Mouse (Mus musculus): ENCODE data around the gene Caml.
"Not testable (repeated sequence)": the region's sequence is repeated elsewhere in the genome, so short reads cannot be mapped to it uniquely, and the experiment has no call there.

Gene Caml

DNA sequence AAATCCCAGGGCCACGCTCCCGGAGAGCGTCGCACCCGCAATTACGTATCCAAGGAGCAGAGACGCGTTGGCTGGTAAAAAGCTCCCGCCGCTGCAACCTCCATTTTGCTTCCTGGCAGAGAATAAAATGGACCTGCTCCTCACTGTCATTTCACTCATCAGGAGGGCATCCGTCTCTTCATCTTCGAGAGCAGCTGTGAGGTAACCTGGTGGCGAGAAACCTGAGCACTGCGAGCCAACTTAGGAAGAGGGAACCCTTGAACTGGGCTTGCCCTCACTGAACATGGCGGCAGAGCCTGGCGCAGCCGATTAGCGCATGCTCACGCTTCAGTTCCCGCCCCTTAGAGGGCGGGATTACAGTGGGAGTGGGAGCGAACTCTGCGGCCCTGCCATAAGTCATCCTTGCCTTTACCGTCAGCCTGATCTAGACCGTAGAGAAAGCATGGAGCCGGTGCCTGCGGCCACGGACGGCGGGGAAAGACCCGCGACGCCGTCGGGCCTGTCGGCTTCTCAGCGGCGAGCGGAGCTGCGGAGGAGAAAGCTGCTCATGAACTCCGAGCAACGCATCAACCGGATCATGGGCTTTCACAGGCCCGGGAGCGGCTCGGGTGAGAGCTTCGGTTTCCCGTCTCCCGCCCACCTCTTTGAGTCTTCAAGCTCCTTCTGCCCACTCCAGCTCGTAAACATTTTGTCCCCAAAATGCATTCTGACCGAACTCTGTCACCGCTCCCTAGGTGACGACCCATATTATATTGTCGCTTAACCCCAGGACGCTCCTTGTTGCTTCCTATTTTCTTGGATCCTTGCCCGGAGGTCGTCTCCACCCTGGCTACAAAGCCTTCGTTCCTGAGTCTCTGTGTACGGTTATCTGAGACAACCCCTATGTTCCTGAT is at the start of gene Caml:
Gene Caml, plus strand, starts transcription at position 357 of the 893 bp plus-strand sequence.
- peak; percentile 88 for DNase-seq (ENCODE audit: low spot score)

DNA sequence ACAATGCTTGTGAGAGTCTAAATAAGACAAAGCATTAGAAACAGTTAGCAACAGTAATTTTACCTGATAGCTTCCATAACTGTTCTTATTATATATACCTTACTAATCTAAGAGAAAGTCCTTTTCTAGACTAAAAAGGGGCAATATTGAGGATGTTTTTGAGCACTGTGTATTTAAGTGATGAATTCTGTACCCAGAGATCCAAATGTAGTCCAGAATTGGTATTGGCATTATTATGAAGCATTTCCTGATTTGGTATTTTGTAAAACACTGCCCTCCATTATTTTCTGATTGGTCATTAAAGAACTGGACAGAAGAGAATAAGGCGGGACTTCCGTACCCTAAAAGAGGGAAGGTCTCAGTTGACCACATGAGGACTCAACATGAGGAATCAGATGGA is 49.4 kb upstream of the Caml start, which contains the start of gene Tmed9:
Gene Tmed9, plus strand, starts transcription at position 301 of the 400 bp plus-strand sequence.
- DNase-seq (ENCODE audit: low spot score): no peak

DNA sequence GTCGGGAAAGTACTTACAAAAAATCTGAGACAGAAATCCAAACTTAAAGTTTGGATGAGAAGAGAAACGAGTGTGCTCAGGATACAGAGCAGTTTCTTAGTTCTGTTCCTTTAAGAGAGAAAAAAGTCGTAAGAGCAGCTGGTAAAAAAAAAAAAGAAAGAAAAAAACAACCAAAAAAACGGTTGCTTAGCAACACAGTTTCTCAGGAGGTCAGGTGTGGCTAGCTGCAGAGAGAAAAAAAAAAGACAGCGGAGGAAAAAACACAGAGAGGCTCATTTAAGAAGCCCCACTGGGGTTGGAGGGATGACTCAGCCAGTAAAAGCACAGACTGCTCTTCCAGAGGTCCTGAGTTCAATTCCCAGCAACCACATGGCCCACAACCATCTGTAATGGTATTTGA is 48.5 kb upstream of the Caml start:
- DNase-seq (ENCODE audit: low spot score): no peak

DNA sequence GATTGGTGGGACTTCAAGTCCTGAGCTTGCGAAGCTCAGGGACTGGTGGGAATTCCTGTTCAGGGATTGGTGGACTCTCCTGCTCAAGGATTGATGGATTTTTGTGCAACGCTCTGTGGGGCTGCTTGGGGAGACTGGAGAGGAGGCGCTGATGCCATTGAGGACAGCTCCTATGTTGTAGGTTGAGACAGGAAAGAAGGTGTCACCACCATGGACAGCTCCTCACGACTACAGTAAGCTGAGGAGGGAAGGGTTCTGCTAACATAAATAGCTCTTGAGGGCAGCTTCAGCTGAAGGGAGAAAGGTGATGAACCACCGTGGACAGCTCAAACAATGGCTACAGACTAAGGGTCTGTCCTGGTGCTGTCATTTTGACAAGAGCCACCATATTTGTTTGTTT is 46.9 kb upstream of the Caml start:
- no peak for DNase-seq (ENCODE audit: low spot score)

DNA sequence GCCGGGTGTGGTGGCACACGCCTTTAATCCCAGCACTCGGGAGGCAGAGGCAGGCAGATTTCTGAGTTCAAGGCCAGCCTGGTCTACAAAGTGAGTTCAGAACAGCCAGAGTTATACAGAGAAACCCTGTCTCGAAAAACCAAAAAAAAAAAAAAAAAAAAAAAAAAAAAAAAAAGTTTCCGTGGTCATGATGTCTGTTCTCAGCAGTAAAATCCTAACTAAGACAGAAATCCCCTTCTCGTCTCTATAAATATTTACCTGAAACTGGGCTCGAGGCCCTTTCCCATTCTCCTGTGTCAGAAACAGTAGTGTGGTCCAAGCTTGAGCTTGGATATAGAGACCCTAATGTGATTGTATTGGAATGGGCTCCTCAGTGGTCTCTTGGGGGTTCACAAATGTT is 45.9 kb upstream of the Caml start:
- not testable (repeated sequence) for DNase-seq (ENCODE audit: low spot score)

DNA sequence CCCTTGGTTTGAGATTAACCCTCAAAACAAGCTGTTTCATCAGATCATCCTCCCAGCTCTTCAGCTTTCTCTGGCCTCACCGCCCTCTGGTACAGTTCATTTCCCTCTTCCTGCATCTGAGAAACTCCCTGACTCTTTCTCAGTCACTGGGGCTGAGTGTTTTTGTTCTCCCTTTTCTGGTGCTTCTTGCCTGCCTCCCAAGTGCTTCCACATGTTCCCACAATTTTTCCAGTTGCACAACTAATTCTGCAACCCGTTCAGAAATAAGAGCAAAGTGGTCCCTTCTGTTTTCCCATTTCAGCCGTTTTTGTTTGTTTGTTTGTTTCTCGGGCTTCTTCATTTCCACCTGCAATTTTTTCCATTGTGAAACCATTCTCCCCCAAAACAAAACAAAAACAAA is 44.7 kb upstream of the Caml start:
- no peak for DNase-seq (ENCODE audit: low spot score)

DNA sequence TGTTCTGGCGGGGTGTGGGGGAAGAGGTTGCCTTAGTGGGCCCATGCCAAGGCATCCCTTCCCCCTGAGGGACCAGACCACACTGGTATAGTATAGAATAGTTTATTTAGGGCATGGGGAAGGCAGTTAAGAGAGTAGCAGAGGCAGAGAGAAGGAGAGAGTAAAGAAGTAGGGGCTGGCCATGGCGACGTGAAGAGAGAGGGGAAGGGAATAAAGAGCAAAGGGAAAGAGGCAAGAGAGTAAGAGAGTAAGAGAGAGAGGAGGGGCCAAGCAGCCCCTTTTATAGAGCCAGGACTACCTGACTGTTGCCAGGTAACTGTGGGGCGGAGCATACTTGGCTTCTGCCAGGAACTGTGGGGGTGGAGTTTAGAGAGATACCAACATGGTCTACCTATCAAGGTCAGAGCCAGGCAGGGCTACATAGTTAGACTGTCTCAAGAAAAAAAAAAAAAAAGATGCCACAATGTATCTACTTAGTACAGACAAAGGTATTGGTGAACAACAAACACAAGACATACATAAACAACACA is 30.8 kb upstream of the Caml start:
- no peak for DNase-seq (ENCODE audit: low spot score)

DNA sequence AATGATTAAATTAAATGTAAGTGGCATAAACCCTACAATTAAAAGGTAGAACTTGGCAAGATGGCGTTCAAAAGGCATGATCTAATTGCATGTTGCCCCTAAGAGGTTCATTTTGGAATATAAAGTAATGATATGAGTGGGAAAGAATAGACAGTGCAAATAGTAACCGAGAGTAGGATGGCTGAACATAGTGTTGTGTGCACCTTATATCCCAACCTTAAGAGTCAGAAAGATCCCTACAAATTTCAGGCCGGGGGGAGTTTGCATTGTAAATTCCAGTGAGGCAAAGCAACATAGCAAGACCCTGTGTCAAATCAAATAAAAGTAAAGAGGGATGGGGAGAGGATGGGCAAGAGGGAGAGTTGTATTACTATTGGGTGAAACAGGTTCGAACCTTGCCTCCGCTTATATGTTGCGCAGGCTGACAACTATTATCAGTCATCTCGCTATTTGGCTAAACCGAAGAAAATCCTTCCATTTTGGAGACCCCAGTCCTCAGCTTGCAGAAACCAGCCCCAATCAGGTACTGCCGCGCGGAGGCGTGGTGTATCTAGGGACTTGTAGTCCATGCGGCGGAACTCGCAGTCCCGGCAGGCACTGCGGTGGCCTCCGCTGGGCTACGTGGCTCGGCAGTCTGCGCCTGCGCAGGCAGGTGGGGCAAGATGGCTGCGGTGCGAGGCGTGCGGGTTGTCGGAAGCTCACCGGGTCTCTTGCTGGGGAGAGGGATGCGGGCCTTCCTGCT is 30.1 kb upstream of the Caml start:
- DNase-seq (ENCODE audit: low spot score): peak; percentile 96

DNA sequence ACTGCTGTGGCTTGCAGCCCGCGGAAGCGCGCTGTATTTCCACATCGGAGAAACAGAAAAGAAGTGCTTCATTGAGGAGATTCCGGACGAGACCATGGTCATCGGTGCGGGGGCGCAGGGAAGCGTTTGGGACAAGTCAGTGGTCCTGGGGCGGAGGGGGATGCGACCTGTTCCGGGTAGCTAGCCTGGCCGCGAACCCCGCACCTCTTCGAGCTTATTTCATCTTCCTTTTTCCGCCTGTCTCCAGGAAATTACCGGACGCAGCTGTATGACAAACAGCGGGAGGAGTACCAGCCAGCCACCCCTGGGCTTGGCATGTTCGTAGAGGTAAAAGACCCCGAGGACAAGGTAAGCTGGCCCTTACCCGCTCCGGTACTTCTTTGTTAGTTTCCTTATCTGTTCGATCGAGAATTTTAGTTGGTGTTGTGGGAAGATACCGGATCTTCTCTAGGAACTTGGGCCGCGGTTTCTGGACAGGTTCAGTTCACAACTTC is 29.5 kb upstream of the Caml start:
- no peak for DNase-seq (ENCODE audit: low spot score)

DNA sequence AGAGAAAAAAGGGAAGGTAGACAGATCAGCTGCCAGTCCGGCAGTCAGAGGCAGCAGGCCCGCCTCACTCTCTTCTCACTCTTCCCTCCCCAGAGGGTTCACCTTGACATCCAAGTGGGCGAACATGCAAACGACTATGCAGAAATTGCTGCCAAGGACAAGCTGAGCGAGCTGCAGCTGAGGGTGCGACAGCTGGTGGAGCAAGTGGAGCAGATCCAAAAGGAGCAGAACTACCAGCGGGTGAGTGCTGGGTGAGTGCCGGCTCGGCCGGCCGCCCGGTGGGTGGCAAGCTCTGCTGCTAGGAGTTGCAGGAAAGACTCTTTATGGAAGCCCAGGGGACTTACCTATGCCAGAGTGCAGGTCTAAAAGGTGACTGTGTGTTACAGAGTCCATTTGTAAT is 27.4 kb upstream of the Caml start:
- no peak for DNase-seq (ENCODE audit: low spot score)

DNA sequence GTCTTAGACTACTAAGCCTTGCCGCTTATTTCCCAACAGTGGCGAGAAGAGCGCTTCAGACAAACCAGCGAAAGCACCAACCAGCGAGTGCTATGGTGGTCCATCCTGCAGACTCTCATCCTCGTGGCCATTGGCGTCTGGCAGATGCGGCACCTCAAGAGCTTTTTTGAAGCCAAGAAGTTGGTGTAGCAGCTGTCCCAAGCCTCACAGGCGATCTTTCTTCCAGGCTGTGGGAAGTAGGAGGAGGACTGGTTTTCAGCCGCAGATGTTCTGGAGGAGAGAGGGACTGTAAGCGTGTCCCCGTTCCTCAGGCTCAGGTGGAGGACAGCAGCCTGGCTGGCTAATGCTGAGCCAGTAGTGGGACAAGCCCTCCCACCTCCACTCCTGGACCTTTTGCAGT is 26.0 kb upstream of the Caml start:
- DNase-seq (ENCODE audit: low spot score): no peak

DNA sequence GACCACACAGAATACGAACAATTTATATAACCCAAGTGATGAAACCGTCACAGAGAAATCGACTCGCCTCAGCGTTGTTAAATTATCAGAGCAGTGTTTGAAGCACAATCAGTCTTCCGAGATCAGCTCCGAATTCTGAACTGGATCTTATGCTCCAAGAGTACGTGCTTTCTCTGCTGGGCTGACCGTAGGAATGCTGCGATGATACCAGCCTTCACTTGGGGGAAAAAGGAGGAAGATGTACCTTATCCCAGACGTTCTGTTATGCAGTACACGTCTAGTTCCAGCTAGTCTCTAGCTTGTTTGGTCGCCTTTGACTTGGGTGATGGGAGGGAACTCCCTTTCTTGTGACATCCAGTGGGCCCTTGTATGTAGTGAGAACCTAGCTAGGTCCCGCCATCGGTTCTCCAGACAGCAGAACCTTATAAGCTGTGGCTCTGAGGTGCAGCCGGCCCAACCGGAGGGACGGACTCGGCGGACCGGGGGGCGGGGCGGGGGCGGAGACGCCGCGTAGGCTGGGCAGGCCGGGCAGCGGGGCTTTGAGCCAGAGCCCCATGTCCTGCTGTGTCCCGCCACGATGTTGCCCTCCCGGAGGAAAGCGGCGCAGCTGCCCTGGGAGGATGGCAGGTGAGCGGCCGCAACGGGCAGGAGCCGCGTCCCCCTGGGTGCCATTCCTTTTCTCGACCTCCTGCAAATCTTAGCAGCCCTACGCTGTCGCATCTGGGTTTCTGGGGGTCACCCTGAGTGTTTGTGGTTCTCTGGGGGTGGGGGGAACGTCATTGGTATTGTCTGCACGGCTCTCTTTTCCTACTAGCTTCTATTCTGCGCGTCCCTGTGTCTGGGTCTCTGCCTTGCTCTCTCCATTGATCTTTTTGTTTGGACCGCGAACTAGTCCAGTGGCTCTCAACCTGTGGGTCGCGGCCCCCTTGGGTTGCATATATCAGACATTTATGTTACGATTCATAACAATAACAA is 23.0 kb upstream of the Caml start, which contains the start of gene B4galt7:
Gene B4galt7, plus strand, starts transcription at position 331 of the 975 bp plus-strand sequence.
- peak; percentile 84 for DNase-seq (ENCODE audit: low spot score)

DNA sequence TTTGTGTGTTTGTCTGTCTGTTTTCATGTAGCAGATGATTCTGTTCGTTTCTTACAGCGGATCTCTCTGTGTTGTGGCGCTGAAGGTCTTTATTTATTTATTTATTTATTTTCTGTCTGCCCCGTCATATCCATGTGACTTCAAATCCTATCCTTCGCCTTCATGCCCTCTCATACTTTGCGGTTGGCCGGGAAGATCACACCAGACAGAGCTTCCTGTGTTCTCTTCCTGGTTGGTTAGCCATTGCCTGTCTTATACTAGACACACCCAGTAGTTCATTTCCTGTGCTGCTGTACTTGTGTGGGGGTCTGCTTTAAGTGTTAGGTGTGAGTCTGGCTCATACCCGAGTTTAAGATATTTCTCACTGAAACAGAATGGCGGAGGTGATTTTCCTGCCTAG is 22.1 kb upstream of the Caml start:
- DNase-seq (ENCODE audit: low spot score): no peak

DNA sequence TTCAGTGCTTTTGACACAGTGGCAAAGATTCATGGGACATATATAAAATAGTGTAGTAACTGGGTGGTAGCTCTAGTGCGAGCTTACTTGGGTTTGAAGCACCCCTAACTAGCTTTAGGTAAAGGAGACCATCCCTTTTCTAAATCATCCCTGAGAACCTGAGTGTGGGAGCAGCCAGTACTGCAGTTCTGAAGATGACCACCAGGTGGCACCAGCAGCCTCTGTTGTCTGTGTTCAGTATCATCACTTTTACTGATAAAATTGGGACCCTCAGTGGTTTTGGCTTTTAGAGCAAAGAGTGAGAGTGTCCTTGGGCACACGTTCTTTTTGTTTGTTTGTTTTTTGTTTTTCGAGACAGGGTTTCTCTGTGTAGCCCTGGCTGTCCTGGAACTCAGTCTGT is 21.2 kb upstream of the Caml start:
- DNase-seq (ENCODE audit: low spot score): peak; percentile 82

DNA sequence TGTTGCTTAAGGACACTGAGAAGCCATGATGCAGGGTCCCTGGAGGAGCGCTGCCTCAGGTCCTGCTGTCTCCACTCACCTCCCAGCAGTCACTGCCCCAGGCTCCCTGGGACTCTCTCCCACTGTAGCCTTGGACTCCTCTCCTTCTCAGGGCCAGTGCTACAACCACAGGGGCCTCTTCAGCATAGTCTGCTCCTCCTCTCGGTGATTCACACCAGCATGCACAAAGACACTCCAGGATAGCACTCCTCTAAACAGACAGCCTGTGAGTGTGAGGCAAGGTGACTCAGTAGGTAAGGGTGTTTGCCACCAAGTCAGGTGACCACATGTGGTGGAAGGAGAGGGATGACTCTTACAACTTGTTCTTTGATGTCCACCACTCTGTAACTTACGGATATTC is 18.2 kb upstream of the Caml start:
- DNase-seq (ENCODE audit: low spot score): no peak

DNA sequence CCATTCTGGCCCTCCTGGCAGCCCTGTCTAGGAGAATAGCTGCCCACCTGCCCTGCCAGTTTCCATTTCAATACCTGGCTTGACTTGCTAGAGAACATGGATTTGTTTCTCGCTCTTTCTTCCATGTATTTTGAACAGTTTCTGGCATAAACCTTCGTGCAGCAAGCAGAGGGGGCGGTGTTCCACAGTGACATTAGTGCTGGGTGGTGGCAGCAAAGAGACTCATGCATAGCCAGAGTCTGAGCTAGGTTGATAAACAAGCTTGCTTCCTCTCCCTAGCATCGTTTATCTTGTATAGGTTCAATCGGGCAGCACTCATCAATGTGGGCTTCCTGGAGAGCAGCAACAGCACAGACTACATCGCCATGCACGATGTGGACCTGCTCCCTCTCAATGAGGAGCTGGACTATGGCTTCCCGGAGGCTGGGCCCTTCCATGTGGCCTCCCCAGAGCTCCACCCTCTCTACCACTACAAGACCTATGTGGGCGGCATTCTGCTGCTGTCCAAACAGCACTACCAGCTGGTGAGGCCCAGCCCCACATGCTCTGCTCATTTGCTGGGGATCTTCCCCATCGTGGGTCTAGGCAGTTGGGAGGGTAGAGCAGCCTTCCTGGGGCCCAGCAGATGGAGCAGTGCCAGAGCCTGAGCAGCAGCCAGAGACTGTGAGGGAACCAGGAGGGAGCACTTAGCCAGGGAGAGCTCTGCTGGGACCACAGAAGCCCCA is 15.7 kb upstream of the Caml start:
- DNase-seq (ENCODE audit: low spot score): no peak

DNA sequence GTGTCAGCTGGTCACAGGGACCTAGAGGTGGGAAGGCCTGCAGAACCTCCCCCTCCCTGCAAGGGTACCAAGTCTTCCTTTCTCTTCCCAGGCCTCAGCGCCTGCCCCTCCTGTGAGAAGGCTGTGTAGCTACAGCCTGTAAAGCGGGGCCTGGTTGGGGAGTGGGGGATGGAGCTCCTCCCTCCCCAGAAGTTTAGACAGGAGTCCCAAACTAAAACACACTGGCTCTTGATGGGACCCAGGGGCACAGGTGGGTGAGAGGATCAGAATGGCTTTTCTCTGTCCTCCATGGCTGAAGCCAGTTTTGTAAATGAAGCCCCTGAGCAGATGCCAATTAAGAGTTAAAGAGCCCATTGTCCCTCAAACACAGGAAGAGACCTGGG is 15.2 kb upstream of the Caml start:
- DNase-seq (ENCODE audit: low spot score): no peak

DNA sequence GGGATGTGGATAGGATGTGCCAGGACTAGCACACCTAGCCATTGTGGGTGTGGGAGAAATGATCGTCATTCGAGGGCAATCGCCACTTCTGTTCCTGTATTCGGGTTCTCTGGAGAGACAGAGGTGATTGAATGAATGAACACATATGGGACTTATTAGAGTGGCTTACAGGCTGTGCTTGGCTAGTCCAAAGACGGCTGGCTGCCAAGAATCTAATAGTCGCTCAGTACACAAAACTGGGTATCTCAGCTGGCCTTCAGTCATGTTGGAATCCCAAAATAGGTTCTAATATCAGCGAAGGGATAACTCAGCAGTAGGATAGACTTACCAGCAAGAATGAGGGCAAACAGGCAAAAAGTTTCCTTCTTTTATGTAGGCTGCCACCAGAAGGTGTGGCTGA is 10.8 kb upstream of the Caml start:
- no peak for DNase-seq (ENCODE audit: low spot score)

DNA sequence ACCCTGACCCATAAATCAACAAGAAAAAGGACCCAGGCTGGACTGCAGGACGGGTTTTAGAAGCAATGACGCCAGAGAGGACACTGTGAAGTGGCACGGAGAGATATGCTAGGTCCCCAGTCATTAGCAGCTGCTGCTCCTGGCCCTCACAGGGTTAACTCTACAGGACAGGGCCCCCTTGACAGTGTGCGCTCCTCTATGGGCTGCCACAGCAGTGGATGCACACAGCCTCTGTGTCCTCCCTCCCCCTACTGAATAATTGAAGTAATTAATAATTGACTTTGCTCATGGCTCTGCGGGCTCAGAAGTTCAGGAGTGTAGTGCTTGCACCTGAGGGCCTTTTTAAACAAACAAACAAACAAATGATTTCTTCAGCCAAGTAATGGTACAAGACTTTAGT is 9.3 kb upstream of the Caml start:
- no peak for DNase-seq (ENCODE audit: low spot score)

DNA sequence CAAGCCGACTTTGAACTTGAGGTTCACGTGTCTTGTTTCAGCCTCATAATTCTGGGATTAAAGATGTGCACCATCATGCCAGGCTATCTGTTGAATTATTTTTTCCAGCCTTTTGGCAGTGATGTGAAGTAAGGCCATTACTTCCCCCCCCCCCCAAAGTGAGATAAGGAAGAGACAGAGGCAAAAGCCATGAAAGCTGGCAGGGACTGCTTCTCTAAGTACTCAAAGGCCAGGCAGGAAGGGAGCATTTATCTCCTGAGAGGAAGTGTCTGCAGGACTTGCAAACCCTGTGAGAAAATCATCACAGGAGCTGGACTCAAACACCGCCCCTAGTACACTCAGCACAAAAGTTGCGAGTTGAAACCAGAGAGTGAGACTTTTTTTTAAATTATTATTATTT is 3.5 kb upstream of the Caml start:
- no peak for DNase-seq (ENCODE audit: low spot score)

DNA sequence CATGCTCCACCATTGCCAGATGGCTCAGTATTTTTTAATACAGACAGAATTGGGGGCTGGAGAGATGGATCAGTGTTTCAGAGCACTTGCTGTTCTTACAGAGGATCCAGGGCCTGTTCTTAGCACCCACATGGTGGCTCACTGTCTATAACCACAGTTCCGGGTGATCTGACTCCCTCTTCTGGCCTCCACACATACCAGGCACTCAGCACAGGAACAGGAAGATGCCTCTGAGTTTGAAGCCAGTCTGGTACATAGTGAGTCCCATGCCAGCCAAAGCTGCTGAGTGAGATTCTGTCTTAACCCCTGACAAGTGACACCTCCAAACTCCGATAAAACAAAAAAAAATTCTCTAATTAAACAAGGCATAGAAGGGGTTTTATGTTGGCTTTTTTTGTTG is 2.5 kb upstream of the Caml start:
- DNase-seq (ENCODE audit: low spot score): no peak
